Mouse (Mus musculus) midbrain, embryonic 13.5 days (tissue): ENCODE results near the gene Defb41. TPM values are rescaled to one million over a fixed set of nuclear protein-coding genes. Genes with fewer than 3 reads are reported as not detected.
"Not testable (repeated sequence)": the region's sequence is repeated elsewhere in the genome, so short reads cannot be mapped to it uniquely, and the experiment has no call there.

ENCODE experiments used
- ATAC-seq: fragments of 200-750 bp; cut with Nextera tagmentation; 2 replicates; pipeline ENCODE4 v1.8.0; 2017; ENCODE audit warnings: mild to moderate bottlenecking, moderate TSS enrichment, moderate library complexity
- H3K27ac ChIP-seq: fragments of 300-500 bp; sonication (generic); 2 replicates; pipeline ENCODE4 v1.5.1; 2015; ENCODE audit warnings: inconsistent platforms, mild to moderate bottlenecking, moderate library complexity
- H3K27me3 ChIP-seq: fragments of 300-500 bp; sonication (generic); 2 replicates; pipeline ENCODE4 v1.6.1; 2015; ENCODE audit warnings: mild to moderate bottlenecking, inconsistent platforms
- H3K36me3 ChIP-seq: fragments of 300-500 bp; sonication (generic); 2 replicates; pipeline ENCODE4 v1.6.1; 2015; ENCODE audit warnings: mild to moderate bottlenecking, inconsistent platforms
- H3K4me1 ChIP-seq: fragments of 300-500 bp; sonication (generic); replicated peaks from 2 replicates; pipeline ENCODE4 v1.6.1; 2015; ENCODE audit warnings: inconsistent platforms
- H3K4me2 ChIP-seq: fragments of 300-500 bp; sonication (generic); replicated peaks from 2 replicates; pipeline ENCODE4 v1.6.1; 2015; ENCODE audit warnings: moderate library complexity, mild to moderate bottlenecking, inconsistent platforms
- H3K4me3 ChIP-seq: fragments of 300-500 bp; sonication (generic); replicated peaks from 2 replicates; pipeline ENCODE4 v1.5.1; 2015; ENCODE audit warnings: mild to moderate bottlenecking, inconsistent platforms
- H3K9ac ChIP-seq: fragments of 300-500 bp; sonication (generic); replicated peaks from 2 replicates; pipeline ENCODE4 v1.6.1; 2015; ENCODE audit warnings: mild to moderate bottlenecking, inconsistent platforms
- H3K9me3 ChIP-seq: fragments of 300-500 bp; sonication (generic); 2 replicates; pipeline ENCODE4 v1.6.1; 2016; ENCODE audit warnings: mild to moderate bottlenecking, inconsistent platforms
- WGBS: fragments of 180-500 bp; shearing (Covaris S2); methylation state at CpG from one replicate; pipeline ENCODE4 v1.1.7; 2015; 5-methylcytosine and 5-hydroxymethylcytosine counted together
- polyA plus RNA-seq: library from polyadenylated mRNA; unstranded; fragments of >200 nt; fragmentation: Nextera tagmentation; extraction: Ambion mirVana; gene quantifications from 2 replicates; pipeline ENCODE4 v1.2.1, GENCODE M21; 2015

Gene Defb41
- polyA plus RNA-seq, result not detected in 2 replicates

DNA sequence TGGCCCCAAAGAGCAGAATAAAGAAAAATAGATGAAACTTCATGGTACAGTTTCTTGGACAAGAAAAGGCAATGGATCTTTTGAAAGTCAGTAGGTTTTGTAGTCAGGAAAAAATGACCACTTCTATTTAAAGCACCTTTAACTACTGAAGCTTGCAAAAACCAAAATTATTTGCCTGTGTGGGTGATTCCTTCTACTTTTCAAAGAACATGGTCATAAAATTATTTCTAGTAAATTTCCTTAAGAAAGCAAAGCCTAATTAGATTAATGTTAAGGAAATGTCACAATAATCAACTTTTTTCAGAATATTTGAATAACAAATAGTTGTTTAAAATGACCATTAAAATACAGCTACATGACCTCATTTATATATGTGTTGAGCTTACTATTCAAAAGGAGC, at the start of gene Defb41:
Gene Defb41, minus strand, starts transcription at position 101 of the 400 bp plus-strand sequence.
- no peaks in the 10 kb centered on the region for H3K27me3 ChIP-seq
- H3K4me2 ChIP-seq, result no peak within 1 kb of the TSS
- no peak within 1 kb of the TSS for H3K9ac ChIP-seq
- H3K9me3 ChIP-seq, result no peaks in the 10 kb centered on the region
- no peaks in the 10 kb centered on the region for H3K4me1 ChIP-seq
- no peak for ATAC-seq
- no peak within 1 kb of the TSS for H3K27ac ChIP-seq
- no peaks in the 10 kb centered on the region for H3K36me3 ChIP-seq
- H3K4me3 ChIP-seq, result no peak within 1 kb of the TSS

DNA sequence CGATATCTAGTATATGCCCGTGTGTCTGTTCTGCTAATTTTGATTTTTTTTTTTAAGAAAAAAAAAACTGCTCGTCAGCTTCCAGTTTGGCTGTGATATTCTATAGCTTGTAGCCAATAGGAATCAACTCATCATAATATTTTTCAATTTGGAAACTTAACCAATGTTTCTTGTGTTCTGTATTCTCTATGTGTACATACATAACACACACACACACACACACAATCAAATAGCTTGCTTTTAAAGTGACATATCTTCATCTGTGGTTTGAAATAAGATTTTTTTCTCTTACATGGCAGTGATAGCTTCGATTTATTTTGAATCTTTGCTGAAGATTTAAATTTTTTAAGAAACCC, 43.5 kb upstream of the Defb41 start:
- Histone ChIP-seq H3K9me3 (no peaks in the 10 kb centered on the region), H3K4me1 (no peaks in the 10 kb centered on the region), H3K27ac (no peak overlapping the region), H3K4me2 (no peak overlapping the region), H3K9ac (no peak overlapping the region), H3K4me3 (no peak overlapping the region), H3K27me3 (no peaks in the 10 kb centered on the region), H3K36me3 (no peaks in the 10 kb centered on the region)
- WGBS, result 88% methylated on average over 4 of the region's 4 CpGs
- no peak for ATAC-seq

DNA sequence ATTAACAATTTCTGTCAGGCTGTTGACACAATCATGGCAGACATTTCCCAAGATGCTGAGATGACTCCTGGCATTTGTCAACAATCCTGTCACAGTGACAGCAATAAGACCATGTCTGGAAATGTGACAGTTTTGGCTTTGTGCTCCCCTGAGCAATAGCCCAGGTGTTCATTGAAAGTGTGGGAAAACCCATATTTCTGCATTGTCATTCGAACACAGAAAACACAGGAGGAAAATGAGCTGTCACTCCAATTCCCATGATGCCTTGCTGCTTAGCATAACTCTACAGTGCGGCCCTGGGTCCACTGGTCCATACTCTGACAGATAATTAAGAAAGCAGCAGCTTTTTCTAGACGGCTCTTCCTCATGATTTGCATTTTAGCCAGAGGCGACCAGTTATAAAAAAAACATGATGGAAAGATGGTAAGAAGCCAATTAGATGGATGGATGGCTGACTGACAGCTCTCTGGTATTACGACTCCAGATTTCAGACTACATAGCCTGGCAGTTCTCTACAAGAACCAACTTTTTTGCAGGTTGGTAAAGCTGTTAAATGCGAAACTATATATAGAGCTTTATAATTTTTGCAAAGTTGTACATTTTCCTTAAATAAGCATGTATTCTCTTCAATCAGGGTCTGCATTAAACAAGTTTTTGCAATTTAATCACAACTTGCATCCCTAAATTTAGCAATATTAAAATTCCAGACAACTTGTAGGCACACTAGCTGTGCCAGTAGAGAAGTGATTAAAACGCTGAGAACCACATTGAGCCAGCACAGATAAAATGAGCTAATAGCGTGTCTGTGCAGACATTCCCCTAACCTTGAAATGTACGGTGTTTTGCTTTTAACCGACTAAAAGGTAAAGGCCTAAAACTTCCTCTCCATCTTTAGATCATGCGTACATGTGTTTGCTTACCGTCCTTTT, 42.9 kb upstream of the Defb41 start:
- Histone ChIP-seq H3K4me3 (no peak overlapping the region), H3K4me1 (no peaks in the 10 kb centered on the region), H3K36me3 (no peaks in the 10 kb centered on the region), H3K27me3 (no peaks in the 10 kb centered on the region), H3K27ac (no peak overlapping the region), H3K9ac (no peak overlapping the region), H3K9me3 (no peaks in the 10 kb centered on the region), H3K4me2 (no peak overlapping the region)
- peak; percentile 91 for ATAC-seq
- 78% methylated on average over 12 of the region's 12 CpGs for WGBS

DNA sequence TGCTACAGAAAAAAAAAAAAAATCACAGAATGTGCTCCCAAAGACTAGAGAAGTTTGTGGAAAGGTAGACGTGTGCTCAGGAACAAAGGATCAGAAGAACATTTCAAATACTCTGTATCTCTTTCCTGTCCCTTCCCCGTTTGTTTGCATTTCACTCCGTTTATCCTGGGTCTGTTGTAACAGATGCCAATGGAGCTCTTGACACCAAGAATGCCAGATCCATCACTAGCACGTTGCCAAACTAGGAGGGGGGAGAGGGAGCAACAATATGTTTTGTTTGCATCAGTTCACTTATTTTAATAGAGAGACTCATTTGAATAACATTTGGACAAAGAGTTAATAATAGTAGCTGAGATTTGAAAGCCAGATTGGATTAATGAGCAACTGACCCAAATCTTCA, 27.6 kb upstream of the Defb41 start:
- 33% methylated on average over 4 of the region's 4 CpGs for WGBS
- H3K27me3 ChIP-seq, result no peaks in the 10 kb centered on the region
- no peak overlapping the region for H3K9ac ChIP-seq
- H3K4me3 ChIP-seq, result no peak overlapping the region
- H3K4me1 ChIP-seq, result no peaks in the 10 kb centered on the region
- no peak overlapping the region for H3K27ac ChIP-seq
- no peaks in the 10 kb centered on the region for H3K9me3 ChIP-seq
- ATAC-seq, result no peak
- no peaks in the 10 kb centered on the region for H3K36me3 ChIP-seq
- no peak overlapping the region for H3K4me2 ChIP-seq

DNA sequence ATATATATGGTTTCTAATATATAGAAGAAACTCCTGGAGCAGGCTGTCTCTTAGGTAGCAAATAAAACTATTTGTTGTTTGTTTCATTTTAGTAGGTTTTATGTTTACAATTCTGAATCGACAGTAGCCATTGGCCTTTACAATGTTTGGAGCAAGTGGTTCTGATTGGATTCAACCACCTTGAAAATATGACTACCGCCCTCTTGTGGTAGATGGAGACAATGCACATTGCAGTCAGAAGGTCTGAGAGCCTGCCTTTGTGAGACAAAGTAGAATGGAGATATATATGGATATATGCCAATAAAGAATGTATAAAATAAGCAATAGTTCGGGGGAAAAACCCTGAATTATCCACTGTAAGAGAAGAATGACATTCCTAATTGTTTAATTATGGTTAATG, 23.9 kb upstream of the Defb41 start:
- ATAC-seq, result no peak
- Histone ChIP-seq H3K4me3 (no peak overlapping the region), H3K4me2 (no peak overlapping the region), H3K27ac (no peak overlapping the region), H3K9me3 (no peaks in the 10 kb centered on the region), H3K9ac (no peak overlapping the region), H3K27me3 (no peaks in the 10 kb centered on the region), H3K4me1 (no peaks in the 10 kb centered on the region), H3K36me3 (no peaks in the 10 kb centered on the region)
- 45% methylated on average over 3 of the region's 3 CpGs for WGBS

DNA sequence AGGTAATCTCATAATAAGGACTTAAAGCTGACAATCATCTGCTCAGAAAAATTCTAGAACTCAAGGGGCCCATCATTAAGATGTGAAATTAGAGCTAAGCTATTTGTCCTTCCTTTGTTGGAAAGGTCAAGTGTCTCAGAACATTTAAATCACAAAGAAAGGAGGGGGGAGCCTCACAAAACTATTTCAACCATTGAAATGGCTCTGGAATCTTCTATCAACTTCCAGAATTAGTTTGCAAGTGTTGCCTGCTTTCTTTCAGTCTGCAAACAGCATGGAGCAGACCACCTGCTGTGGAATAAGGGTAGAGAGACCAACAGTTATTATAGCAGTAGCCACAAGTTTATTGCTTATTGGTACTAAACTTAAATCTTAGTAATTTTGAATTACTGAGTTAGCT, 22.4 kb upstream of the Defb41 start:
- Histone ChIP-seq H3K9me3 (no peaks in the 10 kb centered on the region), H3K4me1 (no peaks in the 10 kb centered on the region), H3K27ac (no peak overlapping the region), H3K4me3 (no peak overlapping the region), H3K36me3 (no peaks in the 10 kb centered on the region), H3K4me2 (no peak overlapping the region), H3K27me3 (no peaks in the 10 kb centered on the region), H3K9ac (no peak overlapping the region)
- ATAC-seq, result no peak

DNA sequence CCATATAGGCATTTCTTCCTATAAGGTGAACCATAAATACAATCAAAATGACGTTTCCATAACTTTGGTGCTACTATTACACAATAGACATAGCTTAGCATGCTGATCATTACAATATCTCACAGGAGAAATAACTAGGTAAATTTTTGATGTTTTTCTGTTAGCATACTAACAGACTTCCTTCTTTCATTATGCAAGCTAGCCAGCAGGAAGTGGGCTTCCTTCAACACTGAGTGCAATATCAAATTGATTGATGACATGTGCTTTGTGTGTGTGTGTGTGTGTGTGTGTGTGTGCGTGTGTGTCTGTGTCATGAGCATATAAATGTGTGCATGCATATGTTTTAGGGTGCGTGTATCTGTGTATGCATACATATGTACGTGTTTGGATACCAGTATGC, 6.2 kb upstream of the Defb41 start:
- Histone ChIP-seq H3K4me1 (no peaks in the 10 kb centered on the region), H3K9ac (no peak overlapping the region), H3K4me3 (no peak overlapping the region), H3K36me3 (no peaks in the 10 kb centered on the region), H3K9me3 (no peaks in the 10 kb centered on the region), H3K27me3 (no peaks in the 10 kb centered on the region), H3K4me2 (no peak overlapping the region), H3K27ac (no peak overlapping the region)
- no peak for ATAC-seq
- 95% methylated on average over 4 of the region's 4 CpGs for WGBS

DNA sequence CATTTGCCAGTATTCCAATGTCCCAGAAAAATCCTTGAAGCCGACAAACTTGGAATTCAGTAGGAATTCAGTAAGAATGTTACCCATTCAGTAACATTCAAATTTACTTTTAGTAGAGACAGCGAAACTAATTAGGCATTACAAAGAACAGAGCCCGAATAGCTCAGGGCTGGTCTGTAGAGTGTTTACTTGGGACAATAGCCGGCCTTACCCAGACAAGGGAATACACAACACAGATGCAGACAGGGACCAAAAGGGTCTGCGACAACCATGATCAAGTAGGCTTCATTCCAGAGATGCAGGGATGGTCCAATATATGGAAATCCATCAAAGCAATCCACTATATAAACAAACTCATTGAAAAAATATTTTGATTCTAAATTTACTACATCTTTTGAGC, 3.9 kb upstream of the Defb41 start:
- Histone ChIP-seq H3K27me3 (no peaks in the 10 kb centered on the region), H3K4me1 (no peaks in the 10 kb centered on the region), H3K4me2 (no peak overlapping the region), H3K36me3 (no peaks in the 10 kb centered on the region), H3K9ac (no peak overlapping the region), H3K9me3 (no peaks in the 10 kb centered on the region), H3K27ac (no peak overlapping the region), H3K4me3 (no peak overlapping the region)
- ATAC-seq, result no peak
- 45% methylated on average over 5 of the region's 5 CpGs for WGBS

DNA sequence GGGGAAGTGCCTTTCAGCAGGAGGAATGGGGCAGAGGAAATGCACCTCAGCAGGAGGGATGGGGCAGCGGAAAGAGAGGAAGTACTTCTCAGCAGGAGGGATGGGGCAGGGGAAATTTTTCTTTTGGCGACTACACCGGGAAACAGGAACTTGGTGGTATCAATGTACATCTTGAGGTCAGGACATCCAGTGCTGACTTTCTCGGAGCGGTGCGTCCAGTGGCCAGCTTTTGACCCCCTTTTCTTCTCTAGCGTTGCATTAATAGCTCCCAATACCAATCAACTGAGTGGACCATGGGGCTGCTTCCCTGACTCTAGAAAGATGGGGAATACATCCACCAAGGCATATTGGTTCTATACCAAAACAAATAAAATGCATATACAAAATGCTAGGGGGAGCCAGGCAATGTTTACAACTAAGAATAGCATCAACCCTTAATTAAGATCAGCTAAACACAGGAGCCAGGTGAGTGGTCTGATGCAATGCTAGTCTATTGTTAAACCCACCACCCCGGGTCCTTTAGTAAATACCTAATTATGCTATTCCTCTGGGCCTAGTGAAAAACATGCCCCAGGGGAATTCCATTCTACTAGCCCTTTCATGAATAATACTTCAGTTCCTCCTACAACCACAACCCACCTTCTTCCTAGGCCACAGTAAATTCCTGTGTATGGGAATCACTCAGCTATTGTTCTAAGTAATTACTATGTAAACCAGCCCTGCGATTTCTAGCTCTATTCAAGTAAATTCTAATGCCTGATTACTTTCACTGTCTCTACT, 18.9 kb downstream of the Defb41 start:
- H3K9me3 ChIP-seq, H3K4me1 ChIP-seq, H3K9ac ChIP-seq, ATAC-seq, H3K27me3 ChIP-seq, H3K4me3 ChIP-seq, H3K36me3 ChIP-seq, H3K4me2 ChIP-seq, H3K27ac ChIP-seq: not testable (repeated sequence)
- 87% methylated on average over 9 of the region's 9 CpGs for WGBS

DNA sequence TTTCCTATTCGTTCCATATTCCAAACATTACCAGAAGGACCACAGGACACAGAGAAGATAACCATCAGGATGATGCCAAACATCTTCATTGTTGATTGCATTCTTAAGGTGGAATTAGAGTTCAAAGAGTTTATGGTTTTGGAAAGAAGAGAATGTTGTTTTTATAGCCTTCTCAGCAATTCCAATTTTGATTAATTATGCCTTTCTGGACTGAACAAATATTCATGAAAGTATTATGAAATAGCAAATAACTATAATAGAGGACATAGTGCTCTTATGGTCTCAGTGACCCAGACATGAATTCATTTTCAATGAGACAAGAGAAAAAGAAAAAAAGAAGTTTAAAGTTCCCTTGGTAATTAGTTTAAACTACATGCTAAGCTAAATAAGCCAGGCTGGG, 27.6 kb downstream of the Defb41 start, which contains the start of gene Defb18:
Gene Defb18, minus strand, starts transcription at position 101 of the 400 bp plus-strand sequence.
- no peak within 1 kb of the TSS for H3K27ac ChIP-seq
- no peak within 1 kb of the TSS for H3K4me2 ChIP-seq
- H3K27me3 ChIP-seq, result no peaks in the 10 kb centered on the region
- no peak for ATAC-seq
- no peaks in the 10 kb centered on the region for H3K9me3 ChIP-seq
- H3K4me3 ChIP-seq, result no peak within 1 kb of the TSS
- H3K9ac ChIP-seq, result no peak within 1 kb of the TSS
- H3K4me1 ChIP-seq, result no peaks in the 10 kb centered on the region
- WGBS, result 79% methylated on average over 1 of the region's 1 CpGs
- no peaks in the 10 kb centered on the region for H3K36me3 ChIP-seq

DNA sequence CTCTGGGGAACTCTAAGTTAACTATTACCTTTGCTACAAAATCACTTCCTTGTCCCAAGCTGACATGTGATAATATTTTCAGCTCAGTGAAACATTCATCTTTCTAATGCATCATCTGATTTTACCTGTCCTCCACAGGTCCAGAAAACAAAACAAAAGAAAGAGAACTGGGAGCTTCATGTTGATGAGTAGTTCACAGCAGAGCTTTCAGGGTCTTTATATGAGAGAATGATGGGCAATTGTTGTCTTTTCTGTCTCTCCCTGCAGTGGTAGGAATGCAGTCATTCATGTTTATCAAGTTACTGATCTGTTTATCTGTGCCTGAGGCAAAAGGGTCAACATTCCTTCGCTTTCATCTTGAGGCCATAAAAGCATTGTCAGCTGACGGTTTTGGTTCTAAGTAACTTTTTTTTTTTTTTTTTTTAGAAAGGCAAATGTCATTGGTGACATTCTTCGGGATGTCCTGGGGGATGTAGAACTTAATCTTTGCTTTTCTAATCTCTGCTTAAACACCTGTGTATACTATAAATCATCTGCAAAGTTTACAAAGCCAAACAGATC, 41.5 kb downstream of the Defb41 start:
- ATAC-seq, result no peak
- H3K9ac ChIP-seq, result no peak overlapping the region
- H3K4me1 ChIP-seq, result no peaks in the 10 kb centered on the region
- H3K9me3 ChIP-seq, result no peaks in the 10 kb centered on the region
- H3K27me3 ChIP-seq, result no peaks in the 10 kb centered on the region
- no peak overlapping the region for H3K4me3 ChIP-seq
- H3K27ac ChIP-seq, result no peak overlapping the region
- H3K4me2 ChIP-seq, result no peak overlapping the region
- 72% methylated on average over 3 of the region's 3 CpGs for WGBS
- no peaks in the 10 kb centered on the region for H3K36me3 ChIP-seq
